Mouse (Mus musculus) heart, postnatal 36 days (tissue): Measurements from ENCODE around the gene Cars. TPM values are rescaled to one million over a fixed set of nuclear protein-coding genes. Genes with fewer than 3 reads are reported as not detected.

Source experiments
- DNase-seq, 2 experiments: peaks; one replicate each; pipeline ENCODE4 v3.0.0; 2021 to 2022
- intact Hi-C: fragments of 180-260 bp; cut with DNase I; formaldehyde crosslinking; loops from one replicate; pipeline ENCODE4 v1.15.1; 2025
- microRNA-seq, 2 experiments: library from miRNA; unstranded; fragments of <30 nt; microRNA quantifications; one replicate each; pipeline ENCODE4 v1.2.0; 2021; ENCODE audit warnings: borderline number of aligned reads in 2 of 2
- total RNA-seq, 2 experiments: library from RNA; stranded (reverse); gene quantifications; 2 replicates each; pipeline ENCODE4 v1.2.3; 2021

Cars gene
- total RNA-seq, 2 experiments from 2014 or later, result 22.6 to 23.6 TPM

- intact Hi-C loops, result no loop called here
- no peak for DNase-seq
Measured at GRCm38 (mm10) chr7:143519333-143519732, 80.6 kb downstream of the Cars start.

DNA sequence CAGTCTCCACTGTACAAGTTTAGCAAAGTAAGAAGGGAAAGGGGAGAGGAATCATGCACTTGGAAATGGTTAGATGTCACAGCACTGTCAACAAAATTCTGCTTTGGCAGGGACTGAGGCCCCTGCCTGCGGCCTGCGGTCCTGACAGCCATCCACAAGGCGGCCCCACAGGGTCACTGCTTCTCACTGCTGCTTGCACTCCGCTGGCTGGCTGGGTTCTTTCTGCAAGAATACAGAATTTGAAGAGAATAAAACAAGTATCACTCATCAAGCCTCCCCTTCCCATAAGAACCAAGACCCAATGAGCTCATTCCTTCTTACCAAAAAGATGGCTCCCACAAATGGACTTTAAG, 85.5 kb downstream of the Cars start:
- intact Hi-C loops, result no loop called here
- no peak for DNase-seq

DNA sequence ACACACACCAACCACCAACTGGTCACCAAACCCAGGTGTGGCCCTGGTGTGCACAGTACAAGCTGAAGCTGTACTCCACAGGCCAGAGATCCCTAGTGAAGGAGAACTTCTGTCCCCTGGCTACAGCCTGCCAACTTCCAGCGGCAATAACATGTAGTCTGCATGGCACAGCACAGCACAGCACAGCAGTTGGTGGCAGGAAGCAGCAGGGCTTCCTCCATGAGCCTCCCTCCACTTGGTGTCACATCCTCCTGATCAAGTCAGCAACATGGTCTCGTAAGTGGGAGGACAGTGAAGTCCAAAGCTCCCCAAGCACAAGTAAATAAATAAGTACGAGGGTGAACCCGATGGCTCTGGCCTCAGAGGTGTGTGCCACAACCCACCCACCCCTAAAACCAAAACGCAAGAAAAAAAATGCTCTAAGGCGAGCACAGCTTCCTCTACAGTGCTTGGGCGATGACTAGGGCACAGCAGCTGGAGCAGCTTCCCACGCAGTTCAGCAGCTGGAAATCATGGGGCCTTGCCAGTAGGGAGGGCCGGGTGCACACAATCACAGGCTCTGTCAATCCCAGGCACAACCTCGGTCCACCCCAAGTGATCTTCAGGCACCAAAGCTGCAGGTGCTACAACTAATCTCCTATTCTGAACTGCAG, 86.0 kb downstream of the Cars start:
- intact Hi-C loops, result no loop called here
- DNase-seq, result peak; percentile 45 to 53

- intact Hi-C loops, result no loop called here
- no peak for DNase-seq
Measured at GRCm38 (mm10) chr7:143511335-143511712, 88.6 kb downstream of the Cars start.

- intact Hi-C loops, result no loop called here
- no peak for DNase-seq
Measured at GRCm38 (mm10) chr7:143510593-143511334, 89.1 kb downstream of the Cars start.

GRCm38 (mm10) chr7:143509566-143509965, 90.3 kb downstream of the Cars start:
- intact Hi-C loops, result loop anchor here (5.0 kb wide), 1 partner anchor 37 kb away; the partner anchor contains the start of gene Slc22a18
- no peak for DNase-seq

Small RNAs within 50 kb of the gene (microRNA-seq; reads per million reads assigned to microRNA genes)
- 0 reads per million in 2 experiments for gene Mir7064

Other genes starting within 250 kb of the Cars start
- 10 to 100 TPM; 30.8 to 44.2 TPM for gene Cdkn1c, start 139.0 kb downstream of the Cars start, total RNA-seq
- under 1 TPM; 0.33 to 0.54 TPM for gene Slc22a18, start 126.4 kb downstream of the Cars start, total RNA-seq
- not detected for gene Phlda2, start 96.9 kb downstream of the Cars start, total RNA-seq
- gene Nap1l4, start 51.0 kb downstream of the Cars start, total RNA-seq, result 100 to 1,000 TPM; 181 to 193 TPM
- under 1 TPM; 0.44 to 0.81 TPM for gene Tnfrsf26, start 28.6 kb upstream of the Cars start, total RNA-seq
- 1 to 10 TPM; 1.5 to 2.3 TPM for gene Tnfrsf22, start 49.6 kb upstream of the Cars start, total RNA-seq
- gene Tnfrsf23, start 85.8 kb upstream of the Cars start, total RNA-seq, result 1 to 10 TPM; 1.4 to 2.0 TPM
- gene Osbpl5, start 156.9 kb upstream of the Cars start, total RNA-seq, result 10 to 100 TPM; 19.6 to 26.1 TPM
- gene Mrgprg, start 166.9 kb upstream of the Cars start, total RNA-seq, result not detected
- 1 to 10 TPM; 1.2 to 1.4 TPM for gene Mrgpre, start 184.4 kb upstream of the Cars start, total RNA-seq
- gene Nadsyn1, start 222.8 kb upstream of the Cars start, total RNA-seq, result 1 to 10 TPM; 4.2 to 4.4 TPM
- gene Dhcr7, start 223.1 kb upstream of the Cars start, total RNA-seq, result 1 to 10 TPM; 5.6 to 6.2 TPM